Mouse (Mus musculus): ENCODE data around the gene Zkscan3. TPM values are rescaled to one million over a fixed set of nuclear protein-coding genes. Genes with fewer than 3 reads are reported as not detected.

Zkscan3 gene
- 73.2 and 78.0 TPM in 2 replicates for polyA plus RNA-seq (2014; fragmentation: Nextera tagmentation; extraction: Ambion mirVana)

DNA sequence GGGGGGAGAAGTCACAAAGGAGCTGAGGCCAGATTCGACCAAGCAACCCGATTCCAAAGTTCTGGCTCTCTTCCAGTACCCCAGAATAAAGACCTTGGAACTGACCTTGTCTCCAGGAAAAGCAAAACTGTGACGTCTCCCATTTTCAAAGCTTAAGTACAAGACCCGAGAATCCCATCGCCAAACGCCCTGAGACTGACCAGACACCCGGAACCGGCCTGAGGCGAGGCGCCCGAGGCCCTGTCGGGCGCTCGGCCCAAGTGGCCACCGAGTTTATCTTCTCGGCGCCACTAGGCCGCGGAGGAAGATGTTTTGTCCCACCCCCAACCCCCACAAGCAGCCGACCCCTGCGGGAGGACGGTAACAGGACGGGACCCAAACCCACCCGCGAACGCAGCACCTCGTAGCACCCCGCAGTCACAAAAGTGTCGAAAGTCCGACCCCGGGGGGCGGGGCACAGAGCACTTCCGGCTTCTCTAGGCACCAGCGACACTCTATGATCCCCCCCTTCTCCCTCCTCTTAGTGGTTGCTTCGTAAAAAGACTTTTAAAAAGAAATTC lies at the start of gene Zkscan3:
Gene Zkscan3 (minus strand): TSS at position 469 of the 560 bp plus-strand sequence.
- under 1% methylated on average over 35 of the region's 35 CpGs for WGBS
- peak; percentile 97 for ATAC-seq (ENCODE audit: insufficient read depth)
- peak within 1 kb of the TSS; percentile 79 for H3K4me3 ChIP-seq (ENCODE audit: low read depth, low read length)

DNA sequence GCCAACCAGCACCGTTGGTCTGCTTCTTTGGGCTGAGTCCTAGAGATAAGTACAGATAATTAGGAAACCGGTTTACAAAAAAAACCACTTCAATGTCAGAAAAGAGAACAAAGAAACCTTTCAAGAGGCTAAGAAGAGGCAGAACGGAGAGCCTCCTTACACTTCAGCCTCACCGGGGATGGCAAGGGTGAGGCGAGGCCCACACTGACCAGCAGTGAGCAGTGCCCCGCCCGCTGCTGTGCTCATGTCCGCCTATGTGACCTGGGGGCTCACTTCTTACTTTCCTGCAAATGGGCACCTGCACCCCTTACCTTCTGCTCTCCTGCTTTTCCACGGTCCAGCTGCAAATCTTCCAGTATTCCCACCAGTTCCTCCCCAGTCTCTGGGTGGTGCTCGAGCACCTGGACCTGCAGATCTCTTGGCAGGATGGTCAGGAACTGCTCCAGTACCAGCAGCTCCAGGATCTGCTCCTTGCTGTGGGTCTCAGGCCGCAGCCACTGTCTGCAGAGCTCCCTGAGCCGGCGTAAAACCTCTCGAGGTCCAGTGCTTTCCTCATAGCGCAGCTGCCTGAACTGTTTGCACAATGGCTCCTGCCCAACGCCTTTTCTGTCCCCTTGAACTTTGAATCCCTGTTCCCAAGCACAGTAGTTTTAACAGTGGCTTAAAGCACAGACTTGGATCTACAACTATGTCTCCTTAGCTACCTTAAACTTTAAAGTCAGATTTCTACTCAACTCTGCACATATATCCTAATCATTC lies 45.5 kb upstream of the Zkscan3 start:
- peaks cover 3% of the 10 kb centered on the region; the same call in 1 of the 2 replicates for H3K4me1 ChIP-seq (ENCODE audit: insufficient read depth)
- TF ChIP-seq CTCF (IDR thresholded peaks at IDR 0.05; ENCODE audit: low read depth) = no peak
- ATAC-seq (ENCODE audit: insufficient read depth) (no peak), DNase-seq (no peak)
- no peak overlapping the region for H3K9ac ChIP-seq
- H3K9me3 ChIP-seq (ENCODE audit: low read depth, low read length) = no peaks in the 10 kb centered on the region
- H3K36me3 ChIP-seq (ENCODE audit: insufficient read depth) = peaks cover 72% of the 10 kb centered on the region
- no peaks in the 10 kb centered on the region for H3K27me3 ChIP-seq (ENCODE audit: insufficient read depth, low read length)
- H3K4me3 ChIP-seq (ENCODE audit: low read depth, low read length) = no peak overlapping the region
- H3K4me2 ChIP-seq = no peak overlapping the region
- no peak overlapping the region for H3K27ac ChIP-seq (ENCODE audit: low read depth)
- WGBS = 68% methylated on average over 16 of the region's 16 CpGs

More for the DNA sequence above, at the start of gene Zkscan3:
- Histone ChIP-seq H3K36me3 (ENCODE audit: insufficient read depth) (peaks cover 19% of the 10 kb centered on the region), H3K4me2 (peak within 1 kb of the TSS; percentile 76), H3K27ac (ENCODE audit: low read depth) (peak within 1 kb of the TSS; percentile 77), H3K4me1 (ENCODE audit: insufficient read depth) (0 out of 2 replicates have a peak, but pooled peaks cover 5% of the 10 kb centered on the region), H3K27me3 (ENCODE audit: insufficient read depth, low read length) (no peaks in the 10 kb centered on the region), H3K9ac (peak within 1 kb of the TSS; percentile 93), H3K9me3 (ENCODE audit: low read depth, low read length) (no peaks in the 10 kb centered on the region)
- TF ChIP-seq CTCF (IDR thresholded peaks at IDR 0.05; ENCODE audit: low read depth) = no peak
- DNase-seq = peak; percentile 95

DNA sequence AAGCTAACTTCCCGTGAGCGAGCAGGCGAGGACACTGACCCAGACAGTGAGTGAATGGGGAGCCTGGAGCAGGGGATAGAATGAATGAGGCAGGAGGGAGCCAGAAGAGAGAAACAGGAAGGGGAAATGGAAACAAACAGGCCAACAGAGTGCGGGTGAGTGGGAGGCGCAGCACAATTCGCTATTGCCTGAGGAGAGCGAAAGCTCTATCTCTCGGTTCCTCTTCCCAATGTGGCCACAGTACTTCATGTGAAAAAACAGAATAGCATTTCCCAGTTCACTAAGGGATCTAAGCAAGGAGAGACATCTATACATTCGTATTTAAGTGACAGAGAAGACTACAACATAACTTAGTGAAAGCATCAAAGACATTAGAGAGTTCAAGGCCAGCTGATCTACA lies 44.2 kb upstream of the Zkscan3 start:
- H3K27me3 ChIP-seq (ENCODE audit: insufficient read depth, low read length) = no peaks in the 10 kb centered on the region
- H3K9ac ChIP-seq = no peak overlapping the region
- H3K27ac ChIP-seq (ENCODE audit: low read depth) = no peak overlapping the region
- no peak overlapping the region for H3K4me2 ChIP-seq
- no peak overlapping the region for H3K4me3 ChIP-seq (ENCODE audit: low read depth, low read length)
- no peak for ATAC-seq (ENCODE audit: insufficient read depth)
- H3K36me3 ChIP-seq (ENCODE audit: insufficient read depth) = peaks cover 78% of the 10 kb centered on the region
- WGBS = 82% methylated on average over 9 of the region's 9 CpGs
- no peaks in the 10 kb centered on the region for H3K4me1 ChIP-seq (ENCODE audit: insufficient read depth)
- H3K9me3 ChIP-seq (ENCODE audit: low read depth, low read length) = no peaks in the 10 kb centered on the region
- no peak for TF ChIP-seq CTCF (IDR thresholded peaks at IDR 0.05; ENCODE audit: low read depth)
- DNase-seq = no peak

DNA sequence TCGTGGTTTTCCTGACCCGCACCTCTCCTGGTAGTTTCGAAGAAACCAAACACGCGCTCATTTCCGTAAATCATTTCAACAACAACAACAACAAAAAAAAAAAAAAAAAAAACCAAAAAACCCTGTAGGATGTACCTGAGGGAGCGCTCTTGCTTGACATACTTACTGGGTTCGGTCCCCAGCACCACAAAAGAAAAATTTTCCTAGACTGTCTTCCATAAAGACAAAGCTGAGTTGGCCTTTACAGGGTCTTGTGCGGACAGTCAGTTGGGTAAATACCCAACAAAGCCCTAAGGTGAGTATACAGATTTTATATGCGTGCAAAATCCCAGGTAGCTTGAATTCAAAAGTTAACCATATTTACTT lies 38.6 kb upstream of the Zkscan3 start:
- ATAC-seq (ENCODE audit: insufficient read depth) = no peak; the same call in 1 of the 2 replicates
- WGBS = 19% methylated on average over 10 of the region's 10 CpGs
- peak overlapping the region; percentile 50 for H3K4me3 ChIP-seq (ENCODE audit: low read depth, low read length)

DNA sequence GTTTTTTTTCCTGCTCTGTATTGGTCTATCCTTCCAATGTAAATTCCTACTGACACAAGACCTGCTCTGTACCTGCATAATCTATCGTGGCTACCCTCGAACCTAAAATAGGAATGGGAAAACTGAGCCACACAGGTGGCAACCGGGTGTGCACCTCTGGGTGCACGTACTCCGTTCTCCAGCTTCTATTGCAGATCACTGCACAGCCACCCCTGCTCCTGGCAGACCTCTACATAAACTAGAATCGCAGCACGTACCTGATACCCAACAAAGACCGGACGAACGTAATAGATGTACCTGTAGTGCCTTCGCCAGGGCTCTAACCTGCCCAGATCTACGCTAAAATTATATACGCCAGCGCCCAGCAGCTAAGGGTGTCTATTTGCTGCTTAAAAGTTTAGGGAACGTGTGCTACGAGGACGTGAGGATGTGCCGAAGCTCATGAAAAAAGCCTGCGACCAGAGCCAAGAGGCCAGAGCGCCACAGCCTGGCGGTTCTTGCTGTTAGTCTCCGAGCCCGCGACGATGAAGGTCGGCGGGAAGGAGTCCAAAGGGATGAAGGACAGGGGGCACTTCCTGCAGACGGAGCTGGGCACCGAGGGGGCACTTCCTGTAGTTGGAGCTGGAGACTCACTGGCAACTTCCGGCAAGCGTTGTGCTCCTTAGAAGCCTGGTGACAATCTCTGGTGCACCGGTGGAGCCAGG lies 38.1 kb upstream of the Zkscan3 start, which contains the start of gene Pgbd1:
Gene Pgbd1 (minus strand): TSS at position 556 of the 704 bp plus-strand sequence.
- Histone ChIP-seq H3K9ac (peak within 1 kb of the TSS; percentile 69), H3K9me3 (ENCODE audit: low read depth, low read length) (no peaks in the 10 kb centered on the region), H3K4me3 (ENCODE audit: low read depth, low read length) (peak within 1 kb of the TSS; percentile 50), H3K27ac (ENCODE audit: low read depth) (peak within 1 kb of the TSS; percentile 80), H3K36me3 (ENCODE audit: insufficient read depth) (peaks cover 31% of the 10 kb centered on the region), H3K27me3 (ENCODE audit: insufficient read depth, low read length) (no peaks in the 10 kb centered on the region), H3K4me2 (peak within 1 kb of the TSS; percentile 88), H3K4me1 (ENCODE audit: insufficient read depth) (no peaks in the 10 kb centered on the region)
- peak; percentile 85 for DNase-seq
- TF ChIP-seq CTCF (IDR thresholded peaks at IDR 0.05; ENCODE audit: low read depth) = peak; percentile 55
- peak; percentile 93 for ATAC-seq (ENCODE audit: insufficient read depth)
- WGBS = 1% methylated on average over 32 of the region's 32 CpGs

More for the DNA sequence above, 38.6 kb upstream of the Zkscan3 start:
- Histone ChIP-seq H3K9ac (peak overlapping the region; percentile 69), H3K27ac (ENCODE audit: low read depth) (peak overlapping the region; percentile 80), H3K4me2 (peak overlapping the region; percentile 88), H3K27me3 (ENCODE audit: insufficient read depth, low read length) (no peaks in the 10 kb centered on the region), H3K4me1 (ENCODE audit: insufficient read depth) (no peaks in the 10 kb centered on the region), H3K9me3 (ENCODE audit: low read depth, low read length) (no peaks in the 10 kb centered on the region), H3K36me3 (ENCODE audit: insufficient read depth) (peaks cover 37% of the 10 kb centered on the region)
- DNase-seq = no peak
- TF ChIP-seq CTCF (IDR thresholded peaks at IDR 0.05; ENCODE audit: low read depth) = no peak

DNA sequence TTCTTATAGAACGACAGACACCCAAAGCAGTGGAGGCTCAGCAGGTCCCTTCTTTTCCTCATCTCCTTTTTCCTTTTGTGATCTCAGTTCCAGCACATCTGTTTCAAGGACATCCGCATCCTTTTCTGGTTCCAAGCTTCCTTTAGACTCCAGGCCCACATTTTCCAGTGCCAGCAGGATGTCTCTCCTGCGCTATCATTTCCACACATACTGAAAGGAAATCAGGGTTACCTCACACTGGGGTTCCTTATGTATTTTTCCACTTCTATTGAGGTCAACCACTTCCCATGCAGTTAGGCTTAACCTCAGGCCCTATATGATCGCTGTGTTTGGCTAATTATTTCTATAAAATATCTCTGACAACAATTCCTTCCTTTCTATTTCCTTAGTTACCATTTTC lies 32.9 kb upstream of the Zkscan3 start:
- no peak for DNase-seq
- H3K4me1 ChIP-seq (ENCODE audit: insufficient read depth) = no peaks in the 10 kb centered on the region
- H3K9ac ChIP-seq = no peak overlapping the region
- no peak overlapping the region for H3K27ac ChIP-seq (ENCODE audit: low read depth)
- H3K4me2 ChIP-seq = no peak overlapping the region
- no peak for ATAC-seq (ENCODE audit: insufficient read depth)
- TF ChIP-seq CTCF (IDR thresholded peaks at IDR 0.05; ENCODE audit: low read depth) = no peak
- no peaks in the 10 kb centered on the region for H3K9me3 ChIP-seq (ENCODE audit: low read depth, low read length)
- no peaks in the 10 kb centered on the region for H3K27me3 ChIP-seq (ENCODE audit: insufficient read depth, low read length)
- no peaks in the 10 kb centered on the region for H3K36me3 ChIP-seq (ENCODE audit: insufficient read depth)
- 73% methylated on average over 4 of the region's 4 CpGs for WGBS
- no peak overlapping the region for H3K4me3 ChIP-seq (ENCODE audit: low read depth, low read length)

DNA sequence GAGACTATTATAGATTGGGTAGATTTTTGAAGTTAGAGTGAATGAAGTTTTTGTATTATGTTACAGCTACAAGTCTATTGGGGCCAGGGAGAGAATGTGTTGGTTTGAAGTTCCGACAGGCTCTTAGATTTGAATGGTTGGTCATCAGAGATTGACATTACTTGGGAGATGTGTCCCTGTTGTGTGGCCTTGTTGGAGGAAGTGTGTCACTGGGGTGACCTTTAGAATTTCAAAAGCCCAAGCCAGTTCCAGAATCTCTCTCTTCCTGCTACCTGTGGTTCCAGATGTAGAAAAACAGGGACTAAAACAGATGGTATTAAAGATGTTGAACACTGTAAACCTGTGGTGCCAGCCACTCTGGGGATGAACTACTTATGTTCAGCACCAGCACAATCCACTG lies 25.1 kb upstream of the Zkscan3 start:
- Histone ChIP-seq H3K4me1 (ENCODE audit: insufficient read depth) (no peaks in the 10 kb centered on the region), H3K27ac (ENCODE audit: low read depth) (no peak overlapping the region), H3K36me3 (ENCODE audit: insufficient read depth) (no peaks in the 10 kb centered on the region), H3K9me3 (ENCODE audit: low read depth, low read length) (no peaks in the 10 kb centered on the region), H3K9ac (no peak overlapping the region), H3K4me3 (ENCODE audit: low read depth, low read length) (no peak overlapping the region), H3K4me2 (no peak overlapping the region), H3K27me3 (ENCODE audit: insufficient read depth, low read length) (no peaks in the 10 kb centered on the region)
- WGBS = 92% methylated on average over 1 of the region's 1 CpGs
- no peak for TF ChIP-seq CTCF (IDR thresholded peaks at IDR 0.05; ENCODE audit: low read depth)
- ATAC-seq (ENCODE audit: insufficient read depth) = no peak
- DNase-seq = no peak

Measured in lung, embryonic 14.5 days (tissue).